Mouse (Mus musculus): Measurements from ENCODE around the gene Lifr.

Gene Lifr

DNA sequence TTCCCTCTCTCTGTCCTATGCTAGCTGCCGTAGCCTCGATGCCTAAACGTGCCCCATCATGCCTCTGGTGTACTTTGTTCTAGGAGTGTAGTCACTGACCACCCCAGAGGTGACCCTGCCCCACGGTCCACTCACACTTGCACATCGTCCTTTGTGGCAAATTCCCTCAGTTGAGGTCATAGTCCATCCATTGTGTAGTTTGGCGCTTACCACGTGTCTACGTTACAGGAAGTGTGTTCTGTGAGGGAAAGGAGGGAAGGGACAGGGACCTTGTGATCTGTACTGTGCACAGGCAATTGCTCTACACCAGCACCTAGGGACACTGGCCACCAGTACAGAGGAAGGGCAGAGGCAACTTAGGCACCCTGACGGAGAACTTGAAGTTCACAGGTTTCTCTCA, 69.5 kb downstream of the Lifr start:
- TF ChIP-seq POU5F1 (IDR thresholded peaks at IDR 0.05; ENCODE audit: borderline replicate concordance, low read length) (no peak), NANOG (IDR thresholded peaks at IDR 0.05; ENCODE audit: borderline replicate concordance, low read length) (no peak), CTCF (conservative IDR thresholded peaks at IDR 0.05; ENCODE audit: low read length) (no peak)
- Histone ChIP-seq H3K36me3 (ENCODE audit: insufficient read depth, low read length) (peaks cover 97% of the 10 kb centered on the region), H3K4me1 (replicated peaks; ENCODE audit: low read depth, low read length) (peaks cover 49% of the 10 kb centered on the region), H3K27me3 (ENCODE audit: insufficient read depth, low read length) (no peaks in the 10 kb centered on the region), H3K9me3 (ENCODE audit: low read length) (no peaks in the 10 kb centered on the region), H3K4me3 (replicated peaks; ENCODE audit: low read length) (no peak overlapping the region)

GRCm38 (mm10) chr15:7160321-7160720, 69.9 kb downstream of the Lifr start:
- Histone ChIP-seq H3K4me1 (replicated peaks; ENCODE audit: low read depth, low read length) (peaks cover 50% of the 10 kb centered on the region), H3K4me3 (replicated peaks; ENCODE audit: low read length) (no peak overlapping the region), H3K36me3 (ENCODE audit: insufficient read depth, low read length) (peaks cover 97% of the 10 kb centered on the region), H3K9me3 (ENCODE audit: low read length) (no peaks in the 10 kb centered on the region), H3K27me3 (ENCODE audit: insufficient read depth, low read length) (no peaks in the 10 kb centered on the region)
- TF ChIP-seq POU5F1 (IDR thresholded peaks at IDR 0.05; ENCODE audit: borderline replicate concordance, low read length): no peak
- no peak for TF ChIP-seq CTCF (conservative IDR thresholded peaks at IDR 0.05; ENCODE audit: low read length)
- TF ChIP-seq NANOG (IDR thresholded peaks at IDR 0.05; ENCODE audit: borderline replicate concordance, low read length): no peak

DNA sequence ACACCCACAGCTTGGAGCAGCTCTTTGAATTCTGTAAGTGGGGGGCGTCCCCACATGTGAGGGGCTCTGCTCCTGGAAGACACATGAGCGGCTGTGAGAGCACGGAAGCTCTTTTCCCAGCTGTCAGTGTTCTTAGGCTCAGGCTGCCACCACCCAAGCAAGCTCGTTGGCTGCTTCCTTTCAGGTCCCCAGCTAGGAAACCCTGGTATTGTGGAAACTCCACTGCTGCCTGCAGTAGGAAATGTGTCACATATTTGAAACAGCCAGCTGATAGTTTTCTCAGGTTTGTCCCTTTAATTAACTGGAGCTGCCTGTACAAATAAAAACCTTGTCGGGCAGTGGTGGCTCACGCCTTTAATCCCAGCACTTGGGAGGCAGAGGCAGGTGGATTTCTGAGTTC, 73.4 kb downstream of the Lifr start:
- Histone ChIP-seq H3K27me3 (ENCODE audit: insufficient read depth, low read length) (no peaks in the 10 kb centered on the region), H3K36me3 (ENCODE audit: insufficient read depth, low read length) (peaks cover 97% of the 10 kb centered on the region), H3K4me3 (replicated peaks; ENCODE audit: low read length) (no peak overlapping the region), H3K4me1 (replicated peaks; ENCODE audit: low read depth, low read length) (peaks cover 76% of the 10 kb centered on the region), H3K9me3 (ENCODE audit: low read length) (no peaks in the 10 kb centered on the region)
- no peak for TF ChIP-seq POU5F1 (IDR thresholded peaks at IDR 0.05; ENCODE audit: borderline replicate concordance, low read length)
- TF ChIP-seq CTCF (conservative IDR thresholded peaks at IDR 0.05; ENCODE audit: low read length): no peak
- no peak for TF ChIP-seq NANOG (IDR thresholded peaks at IDR 0.05; ENCODE audit: borderline replicate concordance, low read length)

GRCm38 (mm10) chr15:7166735-7167134, 76.3 kb downstream of the Lifr start:
- peaks cover 97% of the 10 kb centered on the region for H3K36me3 ChIP-seq (ENCODE audit: insufficient read depth, low read length)
- H3K4me1 ChIP-seq (replicated peaks; ENCODE audit: low read depth, low read length): peaks cover 77% of the 10 kb centered on the region
- H3K9me3 ChIP-seq (ENCODE audit: low read length): no peaks in the 10 kb centered on the region
- no peaks in the 10 kb centered on the region for H3K27me3 ChIP-seq (ENCODE audit: insufficient read depth, low read length)
- TF ChIP-seq POU5F1 (IDR thresholded peaks at IDR 0.05; ENCODE audit: borderline replicate concordance, low read length) (no peak), NANOG (IDR thresholded peaks at IDR 0.05; ENCODE audit: borderline replicate concordance, low read length) (no peak), CTCF (conservative IDR thresholded peaks at IDR 0.05; ENCODE audit: low read length) (no peak)
- H3K4me3 ChIP-seq (replicated peaks; ENCODE audit: low read length): 0 out of 2 replicates have a peak overlapping the region, but pooled peaks have one; percentile 4

DNA sequence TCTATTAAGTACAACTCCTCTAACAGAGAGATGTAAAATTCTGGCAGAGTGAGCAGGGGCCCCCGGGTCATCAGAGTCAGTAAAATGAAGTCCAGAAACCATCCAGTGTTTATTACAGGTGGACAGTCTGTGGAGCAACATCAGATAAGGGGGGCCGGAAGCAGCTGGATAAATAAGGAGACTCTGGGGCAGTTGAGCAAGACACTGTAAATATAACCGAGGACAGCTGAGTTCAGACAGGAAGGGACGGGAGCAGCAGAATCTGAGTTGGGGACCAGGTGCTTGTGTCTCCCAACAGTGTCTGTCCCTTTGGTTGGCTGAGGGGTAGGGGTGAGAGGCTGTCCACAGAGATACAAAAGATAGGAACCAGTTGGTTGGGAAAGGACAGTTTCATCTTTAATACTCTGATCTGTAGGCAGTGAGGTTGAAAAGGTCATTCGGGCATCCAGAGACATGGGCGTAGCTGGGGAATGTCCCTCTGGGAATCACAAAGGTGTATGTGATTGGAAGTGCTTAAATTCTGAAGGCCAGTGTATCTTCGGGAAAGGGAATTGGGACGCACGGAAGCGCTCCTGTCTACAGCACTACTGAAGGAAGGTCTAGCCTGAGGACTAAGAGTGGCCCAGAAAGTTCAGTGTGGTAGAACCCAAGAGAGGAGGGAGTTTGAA, 77.0 kb downstream of the Lifr start:
- H3K27me3 ChIP-seq (ENCODE audit: insufficient read depth, low read length): no peaks in the 10 kb centered on the region
- TF ChIP-seq POU5F1 (IDR thresholded peaks at IDR 0.05; ENCODE audit: borderline replicate concordance, low read length): no peak
- no peak for TF ChIP-seq NANOG (IDR thresholded peaks at IDR 0.05; ENCODE audit: borderline replicate concordance, low read length)
- no peak for TF ChIP-seq CTCF (conservative IDR thresholded peaks at IDR 0.05; ENCODE audit: low read length)
- 0 out of 2 replicates have a peak overlapping the region, but pooled peaks have one; percentile 4 for H3K4me3 ChIP-seq (replicated peaks; ENCODE audit: low read length)
- peaks cover 71% of the 10 kb centered on the region for H3K4me1 ChIP-seq (replicated peaks; ENCODE audit: low read depth, low read length)
- H3K36me3 ChIP-seq (ENCODE audit: insufficient read depth, low read length): peaks cover 97% of the 10 kb centered on the region
- no peaks in the 10 kb centered on the region for H3K9me3 ChIP-seq (ENCODE audit: low read length)

GRCm38 (mm10) chr15:7167906-7168532, 77.6 kb downstream of the Lifr start:
- TF ChIP-seq NANOG (IDR thresholded peaks at IDR 0.05; ENCODE audit: borderline replicate concordance, low read length) (no peak), CTCF (conservative IDR thresholded peaks at IDR 0.05; ENCODE audit: low read length) (no peak), POU5F1 (IDR thresholded peaks at IDR 0.05; ENCODE audit: borderline replicate concordance, low read length) (no peak)
- Histone ChIP-seq H3K9me3 (ENCODE audit: low read length) (no peaks in the 10 kb centered on the region), H3K36me3 (ENCODE audit: insufficient read depth, low read length) (peaks cover 97% of the 10 kb centered on the region)

DNA sequence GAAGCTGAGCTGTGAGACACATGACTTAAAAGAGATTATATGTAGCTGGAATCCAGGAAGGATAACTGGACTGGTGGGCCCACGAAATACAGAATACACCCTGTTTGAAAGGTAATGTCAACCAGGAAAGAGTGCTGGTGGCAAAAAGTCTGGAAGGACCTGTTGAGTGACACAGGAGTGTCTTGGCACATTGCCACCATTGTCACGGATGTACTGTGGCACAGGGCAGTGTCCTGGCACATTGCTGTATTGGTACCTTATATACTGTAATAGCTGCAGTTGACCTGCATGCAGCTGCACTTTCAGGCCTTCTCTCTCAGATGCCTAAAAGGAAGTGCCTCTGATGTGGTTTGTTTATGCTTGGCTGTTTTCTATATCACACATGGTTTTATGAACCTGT, 82.5 kb downstream of the Lifr start:
- Histone ChIP-seq H3K9me3 (ENCODE audit: low read length) (no peaks in the 10 kb centered on the region), H3K27me3 (ENCODE audit: insufficient read depth, low read length) (no peaks in the 10 kb centered on the region), H3K4me3 (replicated peaks; ENCODE audit: low read length) (no peak overlapping the region), H3K36me3 (ENCODE audit: insufficient read depth, low read length) (peaks cover 97% of the 10 kb centered on the region), H3K4me1 (replicated peaks; ENCODE audit: low read depth, low read length) (peaks cover 27% of the 10 kb centered on the region)
- TF ChIP-seq NANOG (IDR thresholded peaks at IDR 0.05; ENCODE audit: borderline replicate concordance, low read length) (no peak), CTCF (conservative IDR thresholded peaks at IDR 0.05; ENCODE audit: low read length) (no peak), POU5F1 (IDR thresholded peaks at IDR 0.05; ENCODE audit: borderline replicate concordance, low read length) (no peak)

More at GRCm38 (mm10) chr15:7167906-7168532, 77.6 kb downstream of the Lifr start:
- H3K4me1 ChIP-seq (replicated peaks; ENCODE audit: low read depth, low read length): peaks cover 65% of the 10 kb centered on the region
- H3K27me3 ChIP-seq (ENCODE audit: insufficient read depth, low read length): no peaks in the 10 kb centered on the region
- 0 out of 2 replicates have a peak overlapping the region, but pooled peaks have one; percentile 4 for H3K4me3 ChIP-seq (replicated peaks; ENCODE audit: low read length)

DNA sequence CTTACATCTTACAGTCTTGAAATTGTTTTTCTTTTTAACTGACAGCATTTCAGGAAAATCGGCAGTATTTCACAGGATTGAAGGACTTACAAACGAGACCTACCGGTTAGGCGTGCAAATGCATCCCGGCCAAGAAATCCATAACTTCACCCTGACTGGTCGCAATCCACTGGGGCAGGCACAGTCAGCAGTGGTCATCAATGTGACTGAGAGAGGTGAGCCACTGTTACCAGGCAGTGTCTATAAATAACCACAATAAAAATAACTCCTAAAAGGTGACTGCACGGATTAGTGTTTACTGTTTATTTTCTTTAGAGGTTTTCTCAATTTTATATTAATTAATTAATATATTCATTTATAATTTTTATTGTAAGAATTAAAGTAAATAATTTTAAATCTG, 82.9 kb downstream of the Lifr start:
- no peak for TF ChIP-seq POU5F1 (IDR thresholded peaks at IDR 0.05; ENCODE audit: borderline replicate concordance, low read length)
- no peak for TF ChIP-seq CTCF (conservative IDR thresholded peaks at IDR 0.05; ENCODE audit: low read length)
- TF ChIP-seq NANOG (IDR thresholded peaks at IDR 0.05; ENCODE audit: borderline replicate concordance, low read length): no peak
- H3K4me3 ChIP-seq (replicated peaks; ENCODE audit: low read length): no peak overlapping the region
- no peaks in the 10 kb centered on the region for H3K9me3 ChIP-seq (ENCODE audit: low read length)
- H3K4me1 ChIP-seq (replicated peaks; ENCODE audit: low read depth, low read length): peaks cover 25% of the 10 kb centered on the region
- H3K36me3 ChIP-seq (ENCODE audit: insufficient read depth, low read length): peaks cover 97% of the 10 kb centered on the region
- no peaks in the 10 kb centered on the region for H3K27me3 ChIP-seq (ENCODE audit: insufficient read depth, low read length)
